Mouse (Mus musculus) stomach, postnatal 0 days (tissue): ENCODE results near the gene Dnajb14.

Experiments
- CTCF ChIP-seq: IDR thresholded peaks from 2 replicates; pipeline ENCODE4 v1.5.1; 2016; ENCODE audit warnings: antibody characterized with exemption, low read depth, mild to moderate bottlenecking, moderate library complexity
- EP300 ChIP-seq: optimal IDR thresholded peaks from 2 replicates; pipeline ENCODE3; 2016; ENCODE audit warnings: antibody characterized with exemption

GRCm38 (mm10) chr3:137887961-137888360, 20.5 kb downstream of the Dnajb14 start:
- TF ChIP-seq CTCF (no peak), EP300 (no peak)
